Mouse (Mus musculus) spleen, adult 2 months (tissue): ENCODE measurements around the gene Arhgap44.

ENCODE experiments used
- CTCF ChIP-seq: fragments of 200-500 bp; IDR thresholded peaks from 2 replicates; pipeline ENCODE4 v1.5.1; 2011; ENCODE audit warnings: mild to moderate bottlenecking, inconsistent platforms; ENCODE audit not compliant: insufficient read depth, insufficient read length, insufficient replicate concordance; ENCODE audit errors: extremely low read depth
- POLR2A ChIP-seq: fragments of 200-500 bp; IDR thresholded peaks from 2 replicates; pipeline ENCODE4 v1.6.1; 2011; ENCODE audit warnings: low read depth, low read length, inconsistent platforms

DNA sequence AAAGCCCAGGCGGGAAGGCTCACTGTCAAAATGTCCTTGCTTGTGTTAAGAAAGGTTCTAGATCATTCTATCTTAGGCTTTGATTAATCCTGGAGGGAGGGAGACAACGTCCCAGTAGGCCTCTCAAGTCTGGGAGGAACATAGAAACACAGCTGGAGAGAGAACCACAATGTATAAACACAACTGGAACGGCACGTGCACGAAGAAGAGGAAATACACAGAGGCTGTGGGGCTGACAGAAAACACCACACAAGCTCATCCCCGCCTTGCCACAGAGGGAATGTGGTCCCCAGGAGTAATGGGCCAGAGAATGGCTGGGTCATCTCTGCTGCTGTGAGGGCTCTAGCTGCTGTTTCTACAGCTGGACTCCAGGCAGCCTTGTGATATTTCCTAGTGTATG, 48.9 kb upstream of the Arhgap44 start:
- TF ChIP-seq POLR2A, result no peak
- TF ChIP-seq CTCF, result no peak
